Mouse (Mus musculus) C2C12 (cell line): Measurements from ENCODE around the gene Asb15. TPM values are rescaled to one million over a fixed set of nuclear protein-coding genes. Genes with fewer than 3 reads are reported as not detected.
A peak's percentile ranks its signal among the peaks of the same experiment; 100 is the strongest.

Experiments
- H3K27me3 ChIP-seq: one replicate; pipeline ENCODE4 v1.6.1; 2011; ENCODE audit not compliant: control insufficient read depth, insufficient read depth, insufficient read length
- H3K36me3 ChIP-seq: one replicate; pipeline ENCODE4 v1.6.1; 2011; ENCODE audit not compliant: control insufficient read depth, insufficient read depth
- H3K4me3 ChIP-seq: one replicate; pipeline ENCODE4 v1.5.1; 2011; ENCODE audit warnings: mild to moderate bottlenecking, control low read depth; ENCODE audit not compliant: poor library complexity, insufficient read depth, severe bottlenecking
- H3K79me2 ChIP-seq: one replicate; pipeline ENCODE4 v1.6.1; 2011; ENCODE audit not compliant: control insufficient read depth, insufficient read depth
- H3K79me3 ChIP-seq: one replicate; pipeline ENCODE4 v1.6.1; 2011; ENCODE audit warnings: low read depth, control low read depth
- H3ac ChIP-seq: one replicate; pipeline ENCODE3; 2011; ENCODE audit warnings: low read depth; ENCODE audit not compliant: control insufficient read depth, insufficient read length
- CEBPB ChIP-seq: IDR thresholded peaks from one replicate; pipeline ENCODE4 v1.6.1; 2011; ENCODE audit warnings: low read depth, mild to moderate bottlenecking, control low read depth, moderate library complexity
- CTCF ChIP-seq: IDR thresholded peaks from one replicate; pipeline ENCODE4 v1.5.1; 2011; ENCODE audit not compliant: control insufficient read depth, insufficient read depth, insufficient read length
- FOSL1 ChIP-seq: IDR thresholded peaks from one replicate; pipeline ENCODE4 v1.8.0; 2011; ENCODE audit warnings: mild to moderate bottlenecking, low read length; ENCODE audit not compliant: poor library complexity, insufficient read depth, severe bottlenecking
- MAX ChIP-seq: IDR thresholded peaks from one replicate; pipeline ENCODE4 v1.6.1; 2011; ENCODE audit warnings: mild to moderate bottlenecking, control low read depth
- MYOD1 ChIP-seq: IDR thresholded peaks from one replicate; pipeline ENCODE4 v1.6.1; 2011; ENCODE audit warnings: low read depth; ENCODE audit not compliant: control insufficient read depth, insufficient read length
- MYOG ChIP-seq: IDR thresholded peaks from one replicate; pipeline ENCODE4 v1.6.1; 2011; ENCODE audit not compliant: control insufficient read depth, insufficient read length; ENCODE audit errors: extremely low read depth
- USF1 ChIP-seq: IDR thresholded peaks from one replicate; pipeline ENCODE4 v1.6.1; 2011; ENCODE audit warnings: low read depth, mild to moderate bottlenecking, control low read depth, moderate library complexity
- polyA plus RNA-seq: library from polyadenylated mRNA; unstranded; fragments of >200 nt; fragmentation: generic; extraction: Trizol; gene quantifications from one replicate; pipeline ENCODE4 v1.2.1, GENCODE M21; 2012; ENCODE audit warnings: missing spikeins

The Asb15 gene
- polyA plus RNA-seq, 1 experiment: not detected

DNA sequence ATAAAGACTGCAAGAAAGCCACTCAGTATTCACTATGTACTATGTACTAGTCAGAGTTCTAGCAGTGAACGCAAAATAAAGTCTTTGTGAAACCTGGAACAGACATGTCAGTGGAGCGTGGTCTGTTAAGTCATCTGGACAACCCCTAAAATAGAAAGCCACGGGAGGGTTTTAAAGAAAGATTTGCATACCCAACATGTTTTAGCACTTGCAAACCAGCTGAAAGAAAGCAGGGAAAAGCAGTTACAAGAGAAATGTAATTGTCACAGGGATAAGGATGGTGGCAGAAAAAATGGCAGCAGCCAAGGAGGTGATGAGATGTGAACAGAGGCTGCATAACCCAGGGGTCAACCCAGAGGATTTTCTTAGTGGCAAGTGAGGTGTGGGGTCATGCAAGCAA is 2.2 kb upstream of the Asb15 start:
- Histone ChIP-seq H3K79me3 (peaks cover 7% of the 10 kb centered on the region), H3K36me3 (peaks cover 31% of the 10 kb centered on the region), H3ac (no peak overlapping the region), H3K4me3 (no peak overlapping the region), H3K27me3 (no peaks in the 10 kb centered on the region), H3K79me2 (peaks cover 31% of the 10 kb centered on the region)
- TF ChIP-seq MYOD1 (no peak), FOSL1 (no peak), MYOG (no peak), CEBPB (no peak), USF1 (no peak), CTCF (no peak), MAX (no peak)

GRCm38 (mm10) chr6:24527155-24528063 is 535 bp upstream of the Asb15 start, which contains the start of gene Ndufa5:
TSS of gene Ndufa5 (minus strand) at chr6:24528013.
- H3K79me3 ChIP-seq: peaks cover 7% of the 10 kb centered on the region
- peak within 1 kb of the TSS; percentile 99 for H3ac ChIP-seq
- H3K36me3 ChIP-seq: peaks cover 15% of the 10 kb centered on the region
- H3K79me2 ChIP-seq: peaks cover 31% of the 10 kb centered on the region
- no peaks in the 10 kb centered on the region for H3K27me3 ChIP-seq
- no peak for TF ChIP-seq USF1
- TF ChIP-seq MYOD1: no peak
- TF ChIP-seq FOSL1: peak; percentile 25
- peak; percentile 43 for TF ChIP-seq MAX
- peak within 1 kb of the TSS; percentile 68 for H3K4me3 ChIP-seq

GRCm38 (mm10) chr6:24530166-24530565 is 2.2 kb downstream of the Asb15 start:
- TF ChIP-seq MAX: no peak
- no peak for TF ChIP-seq FOSL1
- no peak for TF ChIP-seq MYOG
- no peak for TF ChIP-seq CEBPB
- no peak for TF ChIP-seq MYOD1
- no peak for TF ChIP-seq USF1
- no peak for TF ChIP-seq CTCF
- H3K27me3 ChIP-seq: no peaks in the 10 kb centered on the region
- H3K4me3 ChIP-seq: no peak overlapping the region

GRCm38 (mm10) chr6:24530711-24531420 is 2.9 kb downstream of the Asb15 start:
- Histone ChIP-seq H3K79me2 (peaks cover 16% of the 10 kb centered on the region), H3K36me3 (no peaks in the 10 kb centered on the region), H3K4me3 (no peak overlapping the region), H3K79me3 (peaks cover 7% of the 10 kb centered on the region), H3ac (no peak overlapping the region), H3K27me3 (no peaks in the 10 kb centered on the region)
- TF ChIP-seq FOSL1 (no peak), CTCF (no peak), USF1 (no peak), MAX (no peak), MYOG (no peak), CEBPB (no peak), MYOD1 (no peak)

More at GRCm38 (mm10) chr6:24530166-24530565, 2.2 kb downstream of the Asb15 start:
- no peak overlapping the region for H3ac ChIP-seq
- H3K79me2 ChIP-seq: peaks cover 23% of the 10 kb centered on the region
- peaks cover 7% of the 10 kb centered on the region for H3K79me3 ChIP-seq
- H3K36me3 ChIP-seq: peaks cover 3% of the 10 kb centered on the region

DNA sequence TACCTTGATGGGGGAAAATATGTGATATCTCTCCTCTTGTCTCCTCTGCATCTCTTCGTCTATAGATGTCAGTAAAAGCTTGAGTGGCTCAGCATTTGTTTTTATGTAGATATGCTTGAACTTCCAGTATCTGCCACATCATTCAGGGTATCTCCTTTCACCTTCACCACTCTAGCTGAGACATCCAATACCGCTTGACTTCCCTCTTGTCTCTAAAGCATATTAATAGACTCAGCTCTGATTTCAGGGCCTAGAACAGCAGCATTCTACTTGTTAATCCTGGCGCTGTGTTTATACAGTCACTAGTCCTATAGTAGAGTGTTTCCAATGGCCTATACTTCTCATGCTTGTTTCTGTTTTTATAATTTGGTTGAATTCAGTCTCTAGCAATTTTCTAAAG is 4.9 kb downstream of the Asb15 start:
- Histone ChIP-seq H3K4me3 (no peak overlapping the region), H3K79me3 (no peaks in the 10 kb centered on the region), H3K79me2 (no peaks in the 10 kb centered on the region), H3K36me3 (no peaks in the 10 kb centered on the region), H3K27me3 (no peaks in the 10 kb centered on the region), H3ac (no peak overlapping the region)
- TF ChIP-seq CEBPB: no peak
- no peak for TF ChIP-seq CTCF
- no peak for TF ChIP-seq MYOD1
- TF ChIP-seq USF1: no peak
- TF ChIP-seq FOSL1: no peak
- no peak for TF ChIP-seq MYOG
- no peak for TF ChIP-seq MAX

DNA sequence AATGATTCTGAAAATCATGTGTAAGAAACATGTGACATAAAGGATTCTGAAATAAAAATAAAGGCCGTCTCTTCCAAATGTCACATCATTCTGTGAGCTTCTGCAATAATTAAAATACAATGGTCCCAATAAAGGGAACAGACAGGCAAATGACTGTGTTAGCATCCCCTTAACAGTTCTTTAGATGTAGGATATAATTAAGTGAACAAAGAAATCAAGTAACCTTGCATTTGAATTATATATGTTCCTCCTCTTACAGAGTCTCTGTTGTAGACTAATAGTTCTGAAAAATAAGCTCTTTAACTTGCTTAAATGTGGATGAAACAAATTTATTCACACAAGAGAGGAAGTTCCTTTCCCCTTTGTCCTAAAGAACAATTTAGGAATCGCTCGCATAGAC is 10.5 kb downstream of the Asb15 start:
- Histone ChIP-seq H3ac (no peak overlapping the region), H3K79me3 (no peaks in the 10 kb centered on the region), H3K36me3 (no peaks in the 10 kb centered on the region), H3K4me3 (no peak overlapping the region), H3K79me2 (no peaks in the 10 kb centered on the region), H3K27me3 (no peaks in the 10 kb centered on the region)
- no peak for TF ChIP-seq CTCF
- TF ChIP-seq CEBPB: no peak
- TF ChIP-seq MAX: no peak
- TF ChIP-seq FOSL1: no peak
- TF ChIP-seq MYOG: no peak
- no peak for TF ChIP-seq USF1
- no peak for TF ChIP-seq MYOD1
